Mouse (Mus musculus) gastrocnemius, postnatal 10 days (tissue): Measurements from ENCODE around the gene Paqr5. TPM values are rescaled to one million over a fixed set of nuclear protein-coding genes. Genes with fewer than 3 reads are reported as not detected.

ENCODE experiments used
- DNase-seq: peaks from one replicate; pipeline ENCODE4 v3.0.0; 2021; ENCODE audit warnings: mixed read lengths
- total RNA-seq, 2 experiments: library from RNA; stranded (reverse); gene quantifications; 2 replicates each; pipeline ENCODE4 v1.2.3; 2021

Gene Paqr5
- total RNA-seq, 2 experiments from 2014 or later = 0.14 TPM; not detected in 1

DNA sequence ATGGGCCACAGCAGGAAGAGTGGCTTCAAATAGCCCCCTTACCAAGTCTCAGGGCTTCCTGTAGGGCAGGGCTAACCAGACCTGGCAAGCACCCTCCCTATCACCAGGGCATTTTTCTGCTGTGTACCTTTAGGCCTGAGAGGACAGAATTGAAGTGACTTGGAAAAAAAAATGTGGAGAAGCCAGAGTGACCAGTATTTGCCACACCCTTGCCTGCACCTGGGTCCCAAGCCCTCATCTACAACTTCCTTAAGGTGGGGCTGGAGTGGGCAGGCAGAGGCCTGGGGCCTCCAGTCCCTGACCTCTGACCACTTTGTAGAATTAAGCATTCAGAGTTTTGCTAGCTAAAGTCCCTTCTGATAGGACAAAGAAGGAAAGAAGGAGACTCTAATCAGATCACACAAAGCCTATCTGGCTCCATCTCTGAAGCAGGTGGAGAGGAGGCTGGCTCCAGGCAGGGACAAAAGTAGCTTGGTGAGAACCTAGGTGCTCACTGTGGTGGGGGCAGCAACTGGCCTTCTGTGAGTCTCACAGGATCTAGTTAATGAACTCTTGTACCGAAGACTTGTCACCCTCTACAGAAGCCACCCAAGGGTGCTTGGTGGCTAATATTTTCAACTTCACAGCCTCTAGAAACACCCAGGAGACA, 66.6 kb downstream of the Paqr5 start:
- DNase-seq = no peak

DNA sequence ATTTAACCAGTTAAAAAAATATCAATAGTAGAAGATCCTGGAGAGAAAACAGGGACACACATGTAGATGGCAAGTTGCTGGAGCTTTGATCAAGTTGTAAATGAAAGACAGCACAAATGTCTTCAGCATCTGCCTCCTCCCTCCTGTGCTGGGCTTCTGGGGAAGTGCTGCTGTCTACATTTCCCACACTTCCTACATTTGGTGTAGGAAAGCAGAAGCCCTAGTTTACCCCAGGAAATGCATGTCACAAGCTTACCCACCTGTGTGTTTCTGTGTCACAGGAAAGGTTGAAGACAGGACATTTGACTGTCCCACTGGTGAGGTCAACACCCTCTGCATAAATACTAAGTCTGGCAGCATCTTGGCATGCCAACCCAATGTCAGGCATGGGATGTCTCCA, 71.9 kb downstream of the Paqr5 start:
- no peak for DNase-seq

DNA sequence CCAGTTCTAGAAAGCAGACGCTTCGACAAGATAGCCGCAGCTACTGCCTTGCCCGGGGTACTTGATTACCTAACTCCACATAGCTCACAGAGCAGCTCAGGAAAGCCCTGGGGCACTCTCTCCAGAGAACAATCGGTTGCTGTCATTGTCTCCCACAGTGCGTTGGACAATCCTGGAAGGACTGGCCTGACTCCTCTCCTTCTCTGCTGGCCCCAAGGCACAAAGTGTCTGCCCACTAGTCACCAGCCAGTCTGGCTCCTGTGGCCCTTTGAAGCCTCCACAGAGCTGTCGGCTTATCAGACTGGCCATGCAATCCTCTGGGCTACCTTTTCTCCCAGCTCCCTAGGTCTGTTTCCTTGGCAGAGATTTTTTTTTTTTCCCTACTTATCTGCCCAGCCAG, 74.4 kb downstream of the Paqr5 start:
- no peak for DNase-seq

DNA sequence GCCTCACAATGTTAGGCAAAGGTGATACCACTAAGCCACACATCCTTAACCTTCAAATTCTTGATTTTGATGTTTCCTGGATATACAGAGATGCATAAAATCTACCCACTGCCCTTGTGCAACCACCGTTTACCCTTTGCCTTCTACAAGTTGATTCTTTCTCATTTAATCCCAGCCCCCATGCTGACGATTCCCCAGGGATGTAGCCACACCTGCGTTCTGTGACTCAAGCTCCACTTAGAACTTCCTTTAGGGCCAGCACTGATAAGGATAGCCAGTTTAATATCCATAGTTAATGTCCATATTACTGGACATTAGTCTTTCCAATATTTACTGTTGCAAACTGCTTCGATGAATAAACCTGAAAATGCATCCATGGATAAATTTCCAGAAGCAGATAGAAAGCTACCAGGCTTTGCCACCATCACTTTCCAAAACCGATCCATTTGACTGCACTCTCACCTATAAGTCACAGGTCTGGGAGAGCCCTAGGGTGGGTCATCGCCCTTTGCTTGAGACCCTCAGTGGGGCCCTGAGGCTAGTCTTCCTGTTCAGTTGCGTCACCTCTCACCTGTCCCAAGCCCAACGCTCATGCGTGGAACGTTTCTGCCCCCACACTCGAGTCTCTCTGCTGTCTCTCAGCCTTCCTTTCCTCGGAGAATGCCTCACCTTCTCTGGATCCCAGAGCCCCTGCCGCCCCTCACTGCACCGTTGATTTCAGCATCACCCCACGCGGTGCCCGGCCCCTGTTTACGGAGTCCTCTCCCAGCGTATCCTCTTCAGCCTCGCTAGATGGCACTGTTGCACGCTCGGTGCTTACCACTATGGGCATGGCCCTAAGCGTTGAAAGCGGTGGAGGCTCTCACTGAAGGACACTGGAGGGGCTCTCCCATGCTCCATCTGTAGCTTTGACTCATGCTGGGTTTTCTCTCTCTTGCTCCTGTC, 79.0 kb downstream of the Paqr5 start:
- DNase-seq = peak; percentile 75

DNA sequence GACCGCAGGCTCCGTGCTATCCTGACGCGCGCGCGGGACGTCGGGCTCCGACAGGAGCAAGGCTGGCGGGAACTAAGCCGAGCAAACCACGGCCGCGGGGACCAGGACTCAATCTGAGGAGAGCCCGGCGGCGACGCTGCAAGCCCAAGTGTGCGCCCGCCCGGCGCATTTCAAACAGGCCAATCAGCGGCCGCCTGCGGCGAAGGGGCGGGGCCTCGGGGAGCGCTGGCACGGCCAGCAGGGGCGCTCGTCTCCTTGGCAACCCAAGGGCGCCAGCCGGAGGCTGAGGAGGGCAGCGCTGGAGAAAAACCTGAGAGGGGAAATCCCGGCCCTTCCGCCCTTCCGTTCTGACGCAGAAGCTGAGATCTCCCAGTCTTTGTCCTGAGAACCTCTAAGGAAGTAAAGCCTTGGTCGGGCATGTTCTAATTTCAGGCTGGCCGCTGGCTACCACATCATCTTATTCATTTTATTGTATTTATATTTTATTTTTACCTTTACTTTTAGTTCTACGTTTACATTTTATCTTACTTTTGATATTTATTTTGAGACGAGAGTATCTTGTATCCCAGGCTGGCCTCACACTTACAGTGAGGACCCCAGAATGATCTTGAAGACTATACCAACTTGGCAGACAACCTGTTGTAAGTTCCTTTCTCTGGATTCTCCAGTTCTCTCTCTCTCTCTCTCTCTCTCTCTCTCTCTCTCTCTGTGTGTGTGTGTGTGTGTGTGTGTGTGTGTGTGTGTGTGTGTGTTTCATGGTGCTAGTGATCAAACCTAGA, 79.8 kb downstream of the Paqr5 start, which contains the start of gene Kif23:
Kif23 (minus strand) TSS at position 152 of the 779 bp plus-strand sequence.
- peak; percentile 96 for DNase-seq

DNA sequence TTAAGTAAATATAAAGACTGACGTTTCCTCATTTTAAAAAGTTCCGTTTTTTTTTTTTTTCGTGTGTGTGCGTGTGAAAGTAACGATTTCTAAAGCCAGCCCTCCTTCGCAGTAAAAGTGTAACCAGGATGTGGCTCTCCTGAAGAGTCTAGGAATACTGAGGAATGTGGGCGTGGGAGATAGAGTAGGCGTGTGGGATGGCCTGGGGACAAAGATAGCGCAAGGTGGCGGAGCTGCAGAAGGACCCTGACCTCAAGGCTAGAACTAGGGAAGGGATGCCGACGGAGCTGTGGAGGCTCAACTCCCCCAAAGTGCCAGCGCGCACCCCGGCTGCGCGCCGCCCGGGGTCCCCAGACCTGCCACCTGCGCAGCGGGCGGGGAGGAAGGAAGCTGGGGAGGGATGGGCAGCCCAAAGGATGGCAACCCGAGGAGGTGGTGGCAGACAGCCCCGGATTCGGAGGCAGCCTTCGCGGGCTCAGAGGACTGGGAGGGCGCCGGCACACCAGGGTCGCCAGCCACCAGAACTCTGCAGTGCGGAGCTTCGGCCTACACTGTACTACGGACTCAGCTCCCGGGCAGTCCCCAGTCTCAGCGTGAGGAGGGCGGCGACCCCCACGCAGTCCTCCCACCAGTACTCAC, 80.6 kb downstream of the Paqr5 start:
- peak; percentile 14 for DNase-seq

DNA sequence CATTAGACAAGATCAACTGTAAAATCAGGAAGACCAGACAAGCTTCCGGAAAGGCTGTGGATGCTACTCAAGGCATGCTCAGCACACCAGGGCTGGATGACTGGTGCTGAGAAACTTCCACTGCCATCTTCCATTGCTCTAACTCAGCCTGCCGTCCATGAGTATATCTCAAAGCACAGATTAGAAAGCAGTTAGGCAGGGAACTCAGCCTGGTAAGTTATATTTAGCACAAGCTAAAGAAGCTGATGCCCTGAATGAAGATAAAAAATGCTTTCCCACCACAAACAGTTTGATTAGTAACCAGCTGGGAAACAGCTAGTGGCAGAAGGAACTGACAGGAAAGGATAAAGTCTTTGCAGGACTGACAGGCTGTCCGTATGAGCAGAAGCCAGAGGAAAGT, 85.6 kb downstream of the Paqr5 start:
- no peak for DNase-seq

DNA sequence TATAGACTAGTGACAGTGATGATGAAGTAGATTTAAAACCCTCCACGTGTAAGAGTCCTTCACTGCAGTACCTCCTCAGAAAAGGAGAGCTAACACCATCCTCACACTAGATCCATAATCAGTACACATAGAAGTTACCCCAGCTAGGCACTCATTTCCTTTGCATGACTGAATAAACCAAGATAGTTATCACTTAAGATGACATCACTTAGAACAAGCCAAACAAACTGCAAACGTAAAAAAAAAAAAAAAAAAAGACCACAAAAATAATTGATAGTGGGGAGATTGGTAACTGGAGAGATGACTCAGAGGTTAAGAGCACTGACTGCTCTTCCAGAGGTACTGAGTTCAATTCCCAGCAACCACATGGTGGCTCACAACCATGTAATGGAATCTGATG, 93.3 kb downstream of the Paqr5 start:
- no peak for DNase-seq

DNA sequence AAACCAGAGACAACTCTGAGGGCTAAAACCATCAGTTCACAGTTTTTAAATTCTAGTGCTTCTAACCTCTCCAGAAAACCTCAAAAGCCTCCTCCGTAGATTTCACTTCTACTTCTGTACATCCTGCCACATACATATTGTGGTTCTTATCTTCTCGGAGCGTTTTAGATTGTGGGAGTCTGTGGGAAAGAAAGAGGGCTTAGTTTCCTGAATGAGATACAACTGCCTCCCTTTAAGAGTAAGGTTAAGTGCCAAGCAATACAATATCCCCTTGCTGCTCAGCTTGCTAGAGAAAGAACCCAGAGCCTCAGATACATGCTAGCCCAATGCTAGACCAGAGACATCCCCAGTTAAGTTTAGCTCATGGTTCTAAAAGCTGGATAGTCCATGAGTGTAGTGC, 94.6 kb downstream of the Paqr5 start:
- no peak for DNase-seq

DNA sequence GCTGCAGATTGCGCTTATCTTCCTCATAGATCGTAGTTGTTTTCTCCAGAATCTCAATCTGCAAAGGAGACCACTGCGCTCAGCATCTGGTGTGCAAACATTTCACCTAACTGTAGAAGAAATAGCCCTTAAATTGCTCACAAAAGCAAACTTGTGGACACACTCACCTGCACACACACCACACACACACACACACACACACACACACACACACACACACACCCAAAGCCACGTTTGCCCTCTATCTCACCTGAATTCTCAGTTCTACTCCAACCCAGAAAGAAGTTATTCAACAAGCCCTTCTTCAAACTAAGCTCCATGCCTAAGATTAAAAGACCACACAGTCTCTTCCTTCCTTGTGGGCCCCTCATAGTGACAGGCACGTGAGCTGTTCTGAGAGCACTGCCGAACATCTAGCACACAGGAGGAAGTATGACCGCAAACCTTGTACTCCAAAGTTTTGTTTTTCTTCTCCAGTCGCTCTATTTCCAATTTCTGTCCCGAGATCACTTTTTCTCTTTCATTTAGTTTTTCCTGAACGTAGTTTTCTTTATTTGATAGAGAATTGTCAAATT, 101.5 kb downstream of the Paqr5 start:
- DNase-seq = no peak

DNA sequence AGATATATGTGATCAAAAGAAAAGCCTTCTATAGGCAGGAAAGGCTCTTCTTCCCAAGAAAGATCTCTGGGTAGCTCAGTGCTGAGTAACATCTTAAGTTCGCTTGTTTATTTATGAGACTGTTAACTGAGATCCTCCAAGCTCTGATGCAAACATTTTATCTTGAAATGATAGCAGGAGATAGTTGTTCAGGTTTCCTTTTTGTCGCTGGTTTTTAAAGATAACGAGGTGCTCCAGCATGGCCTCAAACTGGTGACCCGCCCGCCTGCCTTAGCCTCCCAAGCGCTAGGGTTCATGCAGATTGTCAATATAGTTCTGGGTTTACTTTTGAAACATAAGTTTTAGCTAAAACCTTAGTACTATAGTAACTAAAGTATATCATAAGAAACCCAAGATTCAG, 106.3 kb downstream of the Paqr5 start:
- DNase-seq = no peak

DNA sequence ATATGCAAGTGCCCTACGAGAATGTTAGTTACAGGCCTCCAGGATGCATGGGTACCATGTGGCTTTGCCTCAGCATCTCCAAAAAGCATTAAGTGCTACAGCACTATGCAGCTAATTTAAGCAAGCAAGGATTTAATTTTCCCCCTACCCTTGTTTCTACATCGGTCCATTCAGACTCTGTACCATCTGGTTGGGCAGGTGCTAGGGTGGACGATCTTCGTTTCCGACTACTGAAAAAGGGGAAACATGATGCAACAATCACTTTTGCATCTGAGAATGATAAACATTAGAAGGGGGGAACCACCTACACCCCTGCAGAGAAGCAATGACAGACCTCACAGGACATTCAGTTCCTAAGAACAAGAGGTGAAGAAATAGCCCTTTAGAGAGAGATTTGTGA, 107.2 kb downstream of the Paqr5 start:
- DNase-seq = no peak

DNA sequence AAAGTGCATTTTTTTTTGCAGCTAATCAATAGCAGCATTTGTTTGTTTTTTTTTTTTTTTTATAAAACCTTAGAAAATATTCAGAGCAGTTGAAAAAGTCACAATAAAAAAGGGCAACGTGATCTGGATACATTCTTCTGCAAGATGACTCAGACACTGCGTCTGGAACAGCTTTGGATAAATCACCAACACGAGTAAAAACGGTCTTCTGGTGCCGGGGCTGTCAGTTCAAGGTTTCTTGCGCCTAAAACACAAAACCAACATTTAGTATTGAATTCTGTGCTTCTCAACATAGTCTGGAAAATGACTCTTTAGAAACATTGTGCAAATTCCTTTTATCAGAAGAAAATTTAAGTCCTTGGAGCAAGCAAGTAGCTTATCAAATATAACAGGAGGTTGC, 109.2 kb downstream of the Paqr5 start:
- DNase-seq = no peak

DNA sequence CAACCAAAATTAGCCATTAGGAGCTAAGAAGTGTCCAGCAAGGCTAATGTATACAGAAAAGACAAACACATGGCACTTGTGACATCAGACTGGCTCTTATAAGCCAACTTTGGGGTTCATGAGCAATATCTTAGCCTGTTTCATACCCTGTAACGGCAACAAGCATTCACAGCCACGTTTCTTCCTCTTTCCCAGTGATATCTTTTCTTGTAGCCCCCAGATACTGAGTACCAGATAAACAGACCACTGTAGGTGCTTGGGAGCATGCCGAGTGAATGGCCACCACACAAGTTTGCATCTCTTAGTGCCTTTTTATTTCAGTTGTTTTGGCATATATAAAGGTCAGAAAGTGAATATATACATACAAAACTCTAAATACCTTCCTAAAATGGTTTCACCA, 109.7 kb downstream of the Paqr5 start:
- DNase-seq = no peak

DNA sequence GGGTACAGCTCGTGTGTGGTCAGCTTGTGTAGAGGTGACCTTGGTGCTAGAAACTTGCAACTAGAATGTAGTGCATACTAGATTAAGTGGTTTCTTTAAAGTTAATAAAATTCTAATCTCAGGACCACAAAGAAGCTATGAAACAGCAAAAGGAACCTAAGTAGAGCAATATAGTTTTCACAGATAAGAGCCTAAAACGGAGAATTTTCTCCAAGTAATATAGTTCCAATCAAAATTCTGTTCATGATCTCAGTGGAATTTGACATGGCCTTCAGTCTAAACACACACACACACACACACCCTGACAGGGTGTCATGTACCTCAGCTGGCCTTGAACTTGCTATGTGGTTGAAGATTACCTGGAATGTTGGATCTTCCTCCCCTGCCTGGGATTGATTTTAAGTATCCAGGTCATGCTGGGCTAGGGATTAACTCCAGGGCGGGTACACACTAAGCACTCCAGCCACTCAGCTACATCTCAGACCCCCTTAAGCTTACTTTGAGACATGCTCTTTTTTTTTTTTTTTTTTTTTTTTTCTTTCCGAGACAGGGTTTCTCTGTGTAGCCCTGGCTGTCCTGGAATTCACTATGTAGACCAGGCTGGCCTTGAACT, 111.2 kb downstream of the Paqr5 start:
- DNase-seq = no peak

DNA sequence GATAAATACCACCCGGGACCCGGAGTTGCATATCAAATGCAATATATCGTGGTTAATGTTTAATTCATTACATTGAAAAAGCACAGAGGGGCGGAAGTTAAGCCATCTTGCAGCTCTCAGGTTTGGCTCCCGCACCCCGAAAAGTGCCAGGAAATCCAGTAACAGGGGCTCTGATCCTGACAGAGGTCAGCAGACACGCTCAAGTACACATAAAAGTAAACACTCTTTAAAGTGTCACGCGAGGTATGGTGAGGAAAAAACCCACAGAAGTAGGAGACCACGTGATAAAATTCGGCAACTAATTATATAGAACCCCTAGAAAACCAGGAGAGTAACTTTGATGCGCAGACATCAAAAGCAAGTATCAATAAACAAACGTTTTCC, 111.7 kb downstream of the Paqr5 start:
- no peak for DNase-seq

DNA sequence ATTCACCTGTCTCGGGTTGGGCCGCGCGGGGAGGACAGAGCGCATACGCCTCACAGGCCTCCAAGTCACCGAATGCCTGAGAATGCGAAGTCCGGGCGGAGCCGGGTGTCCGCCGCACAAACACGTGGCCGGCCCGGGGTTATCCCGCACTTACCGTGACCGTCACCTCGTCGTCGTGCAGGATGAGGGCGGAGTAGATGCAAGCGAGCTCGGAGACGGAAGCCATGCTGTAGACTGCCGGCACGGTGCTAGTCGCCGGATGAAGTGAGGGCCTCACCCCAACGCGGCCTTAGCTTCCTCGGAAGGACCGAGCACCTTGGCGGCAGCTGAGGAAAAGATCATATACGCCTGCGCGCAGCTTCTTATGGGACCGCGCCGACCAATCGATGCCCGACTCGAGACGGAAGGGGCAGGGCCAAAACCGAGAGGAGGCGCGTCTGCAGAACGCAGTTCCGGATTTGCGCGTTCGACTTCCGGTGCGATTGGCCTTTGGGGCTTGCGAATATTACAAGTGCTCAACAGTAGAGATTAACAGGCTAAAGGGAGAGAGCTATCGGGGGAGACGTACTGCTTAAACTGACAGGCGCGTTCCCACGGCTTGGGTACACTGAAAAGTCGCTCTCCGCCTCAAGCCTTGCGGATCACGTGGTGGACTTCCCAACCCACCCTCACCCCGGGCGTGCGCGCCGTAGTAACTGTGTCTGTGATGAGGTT, 112.3 kb downstream of the Paqr5 start, which contains the start of gene Rplp1:
Rplp1 (minus strand) TSS at position 340 of the 714 bp plus-strand sequence.
- peak; percentile 92 for DNase-seq

DNA sequence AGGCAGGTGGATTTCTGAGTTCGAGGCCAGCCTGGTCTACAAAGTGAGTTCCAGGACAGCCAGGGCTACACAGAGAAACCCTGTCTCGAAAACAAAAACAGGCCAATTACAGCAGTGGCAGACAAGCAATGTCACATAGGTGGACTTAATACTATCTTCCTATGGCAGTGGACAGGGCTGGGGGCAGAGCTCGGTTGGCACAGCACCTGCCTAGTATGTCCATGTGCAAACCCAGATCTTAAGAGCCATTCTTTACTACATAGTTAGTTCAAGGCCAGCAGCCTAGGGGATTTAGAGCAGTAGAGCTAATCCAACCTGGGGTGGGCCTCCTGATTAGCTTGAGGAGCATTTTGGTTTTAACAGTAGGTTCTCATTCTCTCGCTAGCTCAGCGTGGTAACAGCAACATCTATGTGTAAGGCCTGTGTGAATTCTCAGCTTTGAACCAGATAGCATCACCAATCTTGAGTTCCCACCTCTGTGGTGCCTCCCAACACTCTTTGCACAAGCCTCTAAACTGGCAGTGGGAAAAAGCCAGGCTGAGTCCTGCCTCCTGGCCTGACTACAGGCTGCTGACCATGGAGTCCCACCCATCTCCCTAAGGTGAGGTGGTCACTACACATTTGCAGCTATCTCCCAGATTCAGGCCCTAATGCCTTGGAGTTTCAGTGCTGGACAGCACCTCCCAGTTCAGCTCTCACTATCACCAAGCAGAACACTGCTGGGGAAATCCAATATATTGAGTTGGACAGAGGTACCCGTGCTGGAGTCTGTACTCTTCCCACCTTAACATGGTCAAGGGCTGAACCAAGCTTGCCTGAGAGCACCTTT, 115.1 kb downstream of the Paqr5 start:
- DNase-seq = no peak

DNA sequence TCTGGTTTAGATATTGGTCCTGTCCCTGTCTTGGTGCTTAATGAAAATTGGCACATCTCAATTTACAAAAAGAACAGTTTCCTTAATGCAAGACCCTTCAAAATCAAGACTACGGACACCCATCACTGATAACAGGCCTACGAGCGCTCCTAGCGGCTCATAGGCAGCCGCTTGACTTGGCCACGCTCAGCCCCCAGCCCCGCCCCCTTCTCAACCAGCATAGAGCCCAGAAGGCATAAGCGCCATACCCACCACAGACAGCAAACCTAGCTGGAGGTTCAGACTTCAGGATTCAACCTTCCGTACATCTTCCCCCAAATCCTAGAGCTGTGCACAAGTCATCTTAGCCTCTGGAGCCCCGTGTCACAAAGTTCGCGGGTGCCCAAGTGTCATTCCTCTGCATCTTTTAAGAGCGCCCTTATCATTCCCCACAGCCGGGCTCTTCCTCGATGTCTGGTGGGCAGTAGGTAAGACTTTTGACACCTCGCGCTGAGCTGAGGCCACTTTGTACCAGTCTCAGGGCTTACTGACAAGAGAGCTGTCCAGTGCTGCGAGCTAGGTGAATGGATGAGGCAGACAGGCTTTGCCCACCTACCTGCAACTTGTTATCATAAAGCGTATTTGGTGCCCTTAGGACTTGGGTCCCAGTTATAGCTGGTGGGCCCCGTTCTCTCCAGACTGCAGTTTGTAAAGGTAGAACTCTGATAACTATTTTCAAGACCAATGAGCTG, 116.0 kb downstream of the Paqr5 start:
- DNase-seq = peak; percentile 43
